Comparison of ENCODE assay signal across 12 mouse cellular contexts in the genomic region with DNA sequence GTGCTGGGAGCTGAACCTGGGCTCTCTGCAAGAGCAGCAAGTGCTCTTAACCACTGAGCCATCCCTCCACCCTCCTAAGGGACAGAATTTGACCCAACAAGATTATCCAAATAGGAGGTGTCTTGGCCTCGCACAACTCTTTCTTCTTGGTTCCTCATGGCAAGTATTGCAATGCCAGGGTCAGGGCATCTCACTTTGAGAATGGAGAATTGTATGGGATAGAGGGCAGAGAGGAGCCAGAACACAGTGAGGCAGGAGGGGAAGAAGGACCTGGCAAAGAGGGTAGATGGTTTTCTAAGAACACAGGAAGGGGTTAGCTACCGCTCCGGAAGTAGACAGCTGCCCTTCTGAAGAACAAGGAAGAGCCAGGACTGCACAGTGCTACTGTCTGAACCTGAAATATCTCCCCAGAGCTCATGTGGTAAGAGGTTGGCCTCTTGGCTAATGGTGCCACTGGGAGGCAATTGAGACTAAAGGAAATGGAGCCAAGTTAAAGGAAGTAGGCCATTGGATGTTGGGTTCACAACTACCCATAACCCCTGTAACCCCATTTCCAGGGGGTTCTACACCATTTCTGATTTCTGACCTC.
"Had no signal": no experiment of that assay in that cellular context is flagged by ENCODE, and none has a peak within 500 bp of the region (broad histone marks: within the 10 kb centered on the region; RNA-seq: fewer than 3 reads in every experiment).

No protein-coding gene starts in this region.

- H3K27me3 ChIP-seq: limb, embryonic 15.5 days; liver, embryonic 12.5 days; midbrain, embryonic 13.5 days; stomach, embryonic 15.5 days had no signal

- H3K9ac ChIP-seq: limb, embryonic 15.5 days; liver, embryonic 12.5 days; lung, embryonic 14.5 days; midbrain, embryonic 13.5 days; stomach, embryonic 15.5 days had no signal

- H3K4me2 ChIP-seq: limb, embryonic 15.5 days; liver, embryonic 12.5 days; lung, embryonic 14.5 days; midbrain, embryonic 13.5 days; stomach, embryonic 15.5 days had no signal

- ATAC-seq: liver, embryonic 12.5 days; midbrain, embryonic 13.5 days had no signal

- H3K36me3 ChIP-seq: limb, embryonic 15.5 days; liver, embryonic 12.5 days; midbrain, embryonic 13.5 days; stomach, embryonic 15.5 days had no signal

- DNase-seq: layer of hippocampus, adult 9-11 months; layer of hippocampus, postnatal 36 days; lung, embryonic 14.5 days; lung, postnatal 14 days; right cerebral cortex, postnatal 14 days; thymus, adult 2 months; thymus, postnatal 25 days had no signal

- H3K27ac ChIP-seq: limb, embryonic 15.5 days; liver, embryonic 12.5 days; macrophage; midbrain, embryonic 13.5 days; stomach, embryonic 15.5 days had no signal

- H3K4me3 ChIP-seq: limb, embryonic 15.5 days; liver, embryonic 12.5 days; midbrain, embryonic 13.5 days; stomach, embryonic 15.5 days had no signal

- H3K9me3 ChIP-seq: limb, embryonic 15.5 days; liver, embryonic 12.5 days; midbrain, embryonic 13.5 days; stomach, embryonic 15.5 days had no signal
